Mouse (Mus musculus) embryonic fibroblast, embryonic 13.5 days (primary cell): ENCODE results near the gene Lrsam1. TPM values are rescaled to one million over a fixed set of nuclear protein-coding genes. Genes with fewer than 3 reads are reported as not detected.
"Not testable (repeated sequence)": the region's sequence is repeated elsewhere in the genome, so short reads cannot be mapped to it uniquely, and the experiment has no call there.

Source experiments
- H3K27ac ChIP-seq: 2 replicates; pipeline ENCODE4 v1.5.1; 2012; ENCODE audit warnings: low read length, control low read depth, inconsistent platforms; ENCODE audit not compliant: insufficient read depth
- H3K4me1 ChIP-seq: 2 replicates; pipeline ENCODE4 v1.6.1; 2011; ENCODE audit warnings: low read length; ENCODE audit not compliant: control insufficient read depth, insufficient read depth
- H3K4me3 ChIP-seq: 2 replicates; pipeline ENCODE4 v1.5.1; 2011; ENCODE audit warnings: mild to moderate bottlenecking, control low read depth, low read length; ENCODE audit not compliant: insufficient read depth
- CTCF ChIP-seq: IDR thresholded peaks from 2 replicates; pipeline ENCODE4 v1.5.1; 2011; ENCODE audit warnings: mild to moderate bottlenecking, control low read depth, low read length, moderate library complexity, borderline replicate concordance; ENCODE audit not compliant: insufficient read depth
- POLR2A ChIP-seq: IDR thresholded peaks from 2 replicates; pipeline ENCODE4 v1.6.1; 2011; ENCODE audit warnings: low read depth, mild to moderate bottlenecking, control low read depth, low read length, moderate library complexity
- polyA plus RNA-seq: library from polyadenylated mRNA; stranded (reverse); fragments of >200 nt; gene quantifications from 2 replicates; pipeline ENCODE4 v1.2.4, GENCODE M21; 2011; ENCODE audit warnings: low read depth; ENCODE audit not compliant: missing spikeins, insufficient read length

The Lrsam1 gene
- polyA plus RNA-seq = 15.3 and 18.5 TPM in 2 replicates

GRCm38 (mm10) chr2:32961192-32961995 is at the start of gene Lrsam1, which contains the start of gene Rpl12:
Gene Lrsam1, minus strand, starts transcription at chr2:32961614.
Gene Rpl12, plus strand, starts transcription at chr2:32961559.
- Histone ChIP-seq H3K27ac (peak within 1 kb of the TSS; percentile 72), H3K4me1 (peaks cover 8% of the 10 kb centered on the region; the same call in 1 of the 2 replicates), H3K4me3 (peak within 1 kb of the TSS; percentile 76)
- TF ChIP-seq CTCF (no peak), POLR2A (peak; percentile 90)

GRCm38 (mm10) chr2:33009055-33009454 is 47.6 kb upstream of the Lrsam1 start:
- H3K4me3 ChIP-seq, H3K4me1 ChIP-seq, H3K27ac ChIP-seq: not testable (repeated sequence)

GRCm38 (mm10) chr2:33005041-33005440 is 43.6 kb upstream of the Lrsam1 start:
- Histone ChIP-seq H3K4me1 (no peaks in the 10 kb centered on the region), H3K27ac (no peak overlapping the region), H3K4me3 (no peak overlapping the region)
- TF ChIP-seq POLR2A (no peak), CTCF (no peak)

GRCm38 (mm10) chr2:33002144-33002543 is 40.7 kb upstream of the Lrsam1 start:
- Histone ChIP-seq H3K27ac (no peak overlapping the region), H3K4me3 (no peak overlapping the region), H3K4me1 (no peaks in the 10 kb centered on the region)
- TF ChIP-seq CTCF (no peak), POLR2A (no peak)

- Histone ChIP-seq H3K4me1 (no peaks in the 10 kb centered on the region), H3K27ac (no peak overlapping the region), H3K4me3 (no peak overlapping the region)
- no peak for TF ChIP-seq POLR2A
- TF ChIP-seq CTCF = no peak
Measured at GRCm38 (mm10) chr2:32999752-33000151, 38.3 kb upstream of the Lrsam1 start.

- H3K4me3 ChIP-seq = no peak overlapping the region
- TF ChIP-seq CTCF (no peak), POLR2A (no peak)
Measured at GRCm38 (mm10) chr2:32997792-32998191, 36.4 kb upstream of the Lrsam1 start.

GRCm38 (mm10) chr2:32997081-32997480 is 35.7 kb upstream of the Lrsam1 start:
- TF ChIP-seq POLR2A = no peak
- TF ChIP-seq CTCF = no peak
- Histone ChIP-seq H3K4me1 (no peaks in the 10 kb centered on the region), H3K27ac (no peak overlapping the region), H3K4me3 (no peak overlapping the region)

More at GRCm38 (mm10) chr2:32997792-32998191, 36.4 kb upstream of the Lrsam1 start:
- no peak overlapping the region for H3K27ac ChIP-seq
- H3K4me1 ChIP-seq = no peaks in the 10 kb centered on the region

- no peak overlapping the region for H3K4me3 ChIP-seq
- TF ChIP-seq POLR2A = no peak
- TF ChIP-seq CTCF = no peak
Measured at GRCm38 (mm10) chr2:32992130-32992529, 30.7 kb upstream of the Lrsam1 start.

GRCm38 (mm10) chr2:32990167-32990832 is 28.9 kb upstream of the Lrsam1 start:
- TF ChIP-seq CTCF (no peak; the same call in 1 of the 2 replicates), POLR2A (no peak)
- H3K4me3 ChIP-seq = no peak overlapping the region

More at GRCm38 (mm10) chr2:32992130-32992529, 30.7 kb upstream of the Lrsam1 start:
- no peak overlapping the region for H3K27ac ChIP-seq
- no peaks in the 10 kb centered on the region for H3K4me1 ChIP-seq

GRCm38 (mm10) chr2:32989376-32989775 is 28.0 kb upstream of the Lrsam1 start:
- Histone ChIP-seq H3K4me1 (no peaks in the 10 kb centered on the region), H3K4me3 (no peak overlapping the region), H3K27ac (no peak overlapping the region)
- TF ChIP-seq CTCF (no peak), POLR2A (no peak)

More at GRCm38 (mm10) chr2:32990167-32990832, 28.9 kb upstream of the Lrsam1 start:
- Histone ChIP-seq H3K4me1 (no peaks in the 10 kb centered on the region), H3K27ac (no peak overlapping the region)
